Mouse (Mus musculus) liver, embryonic 14.5 days (tissue): ENCODE measurements around the gene Ankrd39. TPM values are rescaled to one million over a fixed set of nuclear protein-coding genes. Genes with fewer than 3 reads are reported as not detected.

Experiments
- ATAC-seq: fragments of 200-750 bp; cut with Nextera tagmentation; 2 replicates; pipeline ENCODE4 v1.8.0; 2017; ENCODE audit warnings: moderate number of reproducible peaks, mild to moderate bottlenecking, moderate library complexity; ENCODE audit not compliant: insufficient read depth
- DNase-seq, 3 experiments: peaks; one replicate each; pipeline ENCODE4 v3.0.0-alpha.2; 2012 to 2013; ENCODE audit warnings: low read depth in 3 of 3, low spot score in 3 of 3
- H3K27ac ChIP-seq: fragments of 300-500 bp; sonication (generic); 2 replicates; pipeline ENCODE4 v1.5.1; 2014; ENCODE audit warnings: moderate library complexity, mild to moderate bottlenecking, control low read depth, inconsistent platforms
- H3K27me3 ChIP-seq: fragments of 300-500 bp; sonication (generic); 2 replicates; pipeline ENCODE4 v1.6.1; 2014; ENCODE audit warnings: mild to moderate bottlenecking, low read length, moderate library complexity; ENCODE audit not compliant: control insufficient read depth, insufficient read depth
- H3K36me3 ChIP-seq: fragments of 300-500 bp; sonication (generic); replicated peaks from 2 replicates; pipeline ENCODE4 v1.6.1; 2014; ENCODE audit warnings: low read depth; ENCODE audit not compliant: control insufficient read depth, insufficient read depth
- H3K4me1 ChIP-seq, 2 experiments: fragments of 200-500 bp in 1 of 2; fragments of 300-500 bp in 1 of 2; sonication (generic) in 1 of 2; replicated peaks; 2 replicates each; pipeline ENCODE4 v1.6.1; 2012 to 2014; ENCODE audit warnings: antibody characterized with exemption in 1 of 2, inconsistent platforms in 1 of 2, low read length in 1 of 2; ENCODE audit not compliant: control insufficient read depth in 2 of 2, insufficient read depth in 2 of 2
- H3K4me2 ChIP-seq: fragments of 300-500 bp; sonication (generic); 2 replicates; pipeline ENCODE4 v1.6.1; 2014; ENCODE audit warnings: low read depth, mild to moderate bottlenecking, control low read depth, moderate library complexity
- H3K4me3 ChIP-seq, 2 experiments: fragments of 200-500 bp in 1 of 2; fragments of 300-500 bp in 1 of 2; sonication (generic) in 1 of 2; 2 replicates each; pipeline ENCODE4 v1.5.1; 2012 to 2014; ENCODE audit warnings: low read depth in 2 of 2, low read length in 2 of 2, mild to moderate bottlenecking in 2 of 2, control low read depth in 1 of 2, inconsistent platforms in 1 of 2, moderate library complexity in 1 of 2; ENCODE audit not compliant: insufficient read depth in 1 of 2
- H3K9ac ChIP-seq: fragments of 300-500 bp; sonication (generic); replicated peaks from 2 replicates; pipeline ENCODE4 v1.6.1; 2014; ENCODE audit warnings: mild to moderate bottlenecking, control low read depth, moderate library complexity
- H3K9me3 ChIP-seq: fragments of 300-500 bp; sonication (generic); 2 replicates; pipeline ENCODE4 v1.6.1; 2016; ENCODE audit warnings: low read length, mixed read lengths; ENCODE audit not compliant: control insufficient read depth
- CTCF ChIP-seq: IDR thresholded peaks from 2 replicates; pipeline ENCODE4 v1.5.1; 2016; ENCODE audit warnings: antibody characterized with exemption, low read depth, control low read depth
- EP300 ChIP-seq: IDR thresholded peaks from 2 replicates; pipeline ENCODE4 v1.6.1; 2016; ENCODE audit warnings: antibody characterized with exemption, low read depth
- WGBS: fragments of 180-500 bp; shearing (Covaris S2); extraction: QIAGEN DNeasy Blood & Tissue Kit; methylation state at CpG from one replicate; pipeline ENCODE4 v1.1.7; 2014; ENCODE audit not compliant: insufficient replicate concordance; 5-methylcytosine and 5-hydroxymethylcytosine counted together
- polyA plus RNA-seq, 2 experiments: library from polyadenylated mRNA; depleted of rRNA in 1 of 2; stranded (reverse) in 1 of 2; unstranded in 1 of 2; fragments of >200 nt; fragmentation: Nextera tagmentation in 1 of 2; extraction: Ambion mirVana in 1 of 2; gene quantifications; 2 replicates each; pipeline versions ENCODE4 v1.2.1 to v1.2.3; 2012 to 2014

Ankrd39 gene
- polyA plus RNA-seq, 2 experiments = 3.5 to 5.1 TPM

DNA sequence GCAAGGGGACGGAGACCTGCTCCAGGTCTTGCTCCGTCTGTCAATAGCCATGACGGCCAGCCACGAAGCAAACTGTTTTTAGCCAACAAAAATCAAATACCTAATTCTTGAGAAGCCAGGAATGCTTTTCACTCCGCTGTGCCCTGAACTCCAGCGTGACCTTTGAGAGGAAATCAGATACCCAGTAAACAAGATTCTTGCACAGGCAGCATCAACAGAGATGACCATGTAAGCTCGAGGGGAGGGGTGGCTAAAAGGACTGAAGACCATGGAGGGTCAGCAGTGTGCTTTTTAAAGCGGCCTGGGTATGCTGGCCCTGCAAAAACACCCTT is 10.9 kb downstream of the Ankrd39 start:
- H3K4me3 ChIP-seq = no peak overlapping the region
- no peaks in the 10 kb centered on the region for H3K27me3 ChIP-seq
- H3K36me3 ChIP-seq = no peaks in the 10 kb centered on the region
- no peaks in the 10 kb centered on the region for H3K9me3 ChIP-seq
- H3K27ac ChIP-seq = no peak overlapping the region
- no peaks in the 10 kb centered on the region; a peak in 1 of 4 replicates for H3K4me1 ChIP-seq
- no peak overlapping the region for H3K4me2 ChIP-seq
- TF ChIP-seq EP300 (no peak), CTCF (no peak)
- 64% methylated on average over 8 of the region's 8 CpGs for WGBS
- DNase-seq = no peak
- no peak overlapping the region for H3K9ac ChIP-seq
- no peak for ATAC-seq

DNA sequence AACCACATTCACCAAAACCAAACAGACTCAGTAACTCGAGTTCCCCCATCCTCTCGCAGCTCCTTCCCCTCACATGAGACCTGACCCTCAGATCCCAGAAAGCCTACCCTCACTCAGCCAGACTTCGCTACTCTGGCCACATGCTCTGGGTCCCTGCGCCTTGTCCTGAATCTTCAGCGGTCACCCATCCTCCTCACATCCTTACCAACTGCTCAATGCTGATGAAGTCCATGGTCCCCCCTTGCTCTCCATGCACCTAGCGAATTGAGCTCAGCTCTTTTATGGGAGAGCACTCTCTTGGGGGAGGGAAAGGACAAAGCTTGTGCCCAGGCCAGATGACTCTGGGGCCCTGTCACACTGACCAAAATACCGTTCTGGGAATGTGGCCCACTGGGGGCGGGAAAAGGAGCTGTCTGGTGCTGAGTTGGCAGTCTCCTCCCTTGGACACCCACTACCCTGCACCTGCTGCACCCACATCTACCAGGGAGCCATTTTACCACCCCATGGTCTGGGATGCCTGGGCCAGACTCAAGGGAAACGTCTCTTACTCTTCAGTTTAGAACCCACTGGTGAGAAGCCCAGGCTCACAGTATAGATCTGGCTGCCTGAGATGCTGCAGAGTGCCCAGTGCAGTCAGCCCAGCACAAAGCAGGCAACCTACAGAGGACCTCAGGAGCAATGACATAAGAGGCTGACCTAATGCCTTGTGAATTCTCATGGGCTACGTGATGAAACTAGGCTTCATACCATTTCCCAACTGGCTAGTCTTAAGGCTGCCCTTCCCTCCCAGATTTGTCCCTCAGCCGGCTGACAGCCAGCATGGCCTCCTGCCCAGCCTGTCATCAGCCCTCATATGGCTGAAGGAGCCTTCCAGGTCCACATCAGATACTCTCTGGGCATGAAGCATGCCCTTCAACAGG is 11.5 kb downstream of the Ankrd39 start:
- no peak overlapping the region for H3K27ac ChIP-seq
- no peaks in the 10 kb centered on the region for H3K27me3 ChIP-seq
- no peaks in the 10 kb centered on the region for H3K9me3 ChIP-seq
- no peaks in the 10 kb centered on the region for H3K36me3 ChIP-seq
- no peak overlapping the region for H3K4me2 ChIP-seq
- H3K4me3 ChIP-seq = no peak overlapping the region
- no peaks in the 10 kb centered on the region; a peak in 1 of 4 replicates for H3K4me1 ChIP-seq
- no peak for TF ChIP-seq EP300
- no peak for TF ChIP-seq CTCF
- 69% methylated on average over 11 of the region's 11 CpGs for WGBS
- no peak overlapping the region for H3K9ac ChIP-seq
- ATAC-seq (no peak), DNase-seq (no peak)

DNA sequence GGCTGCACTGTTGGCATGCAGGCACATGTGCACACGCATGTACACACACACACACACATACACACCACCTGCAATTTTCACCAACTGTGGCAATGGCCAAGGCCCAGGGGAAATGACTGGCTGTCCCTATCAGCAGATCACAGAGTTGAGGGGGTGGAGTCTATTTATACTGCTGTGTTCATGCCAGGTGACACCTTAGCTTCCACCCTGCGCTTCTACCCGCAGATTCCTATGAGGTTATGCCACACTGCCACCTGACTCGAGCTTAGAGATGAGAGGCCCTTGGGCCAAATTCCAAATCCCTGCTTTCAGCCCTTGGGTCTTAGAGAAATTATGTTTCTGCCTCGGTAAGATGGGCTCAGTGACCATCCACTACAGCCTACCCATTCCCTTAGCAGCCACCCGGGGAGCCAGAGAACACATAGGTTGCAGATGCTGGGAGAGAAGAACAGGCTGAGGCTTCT is 12.6 kb downstream of the Ankrd39 start:
- no peak for ATAC-seq
- Histone ChIP-seq H3K9me3 (no peaks in the 10 kb centered on the region), H3K9ac (no peak overlapping the region), H3K4me1 (no peaks in the 10 kb centered on the region; a peak in 1 of 4 replicates), H3K4me3 (no peak overlapping the region), H3K4me2 (no peak overlapping the region), H3K27ac (no peak overlapping the region), H3K36me3 (no peaks in the 10 kb centered on the region), H3K27me3 (no peaks in the 10 kb centered on the region)
- no peak for DNase-seq
- 55% methylated on average over 6 of the region's 6 CpGs for WGBS
- TF ChIP-seq EP300 = no peak
- no peak for TF ChIP-seq CTCF

DNA sequence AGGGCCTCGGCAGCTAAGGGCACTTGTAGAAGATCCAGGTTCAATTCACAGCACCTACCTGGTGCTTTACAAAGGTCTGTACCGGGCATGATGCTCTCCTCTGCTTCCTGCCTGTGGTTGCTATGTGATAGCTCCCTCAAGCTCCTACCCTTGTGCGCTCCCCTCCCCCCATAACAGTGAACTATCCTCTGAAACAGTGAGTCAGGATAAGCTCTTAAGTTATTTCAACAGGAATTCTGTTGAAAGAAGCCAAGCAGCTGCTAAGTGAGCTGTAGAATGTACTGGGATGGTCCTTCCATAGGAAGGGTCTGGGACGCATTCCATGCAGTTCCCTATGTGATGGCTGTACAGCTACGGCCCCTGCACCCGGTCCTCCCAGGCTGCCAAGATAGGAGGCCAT is 13.7 kb downstream of the Ankrd39 start:
- H3K27ac ChIP-seq = no peak overlapping the region
- H3K4me2 ChIP-seq = no peak overlapping the region
- TF ChIP-seq EP300 = no peak
- TF ChIP-seq CTCF = no peak
- H3K36me3 ChIP-seq = no peaks in the 10 kb centered on the region
- no peak for DNase-seq
- H3K4me1 ChIP-seq = no peaks in the 10 kb centered on the region
- no peak overlapping the region for H3K9ac ChIP-seq
- no peak overlapping the region for H3K4me3 ChIP-seq
- ATAC-seq = no peak
- WGBS = 73% methylated on average over 6 of the region's 6 CpGs
- no peaks in the 10 kb centered on the region for H3K9me3 ChIP-seq
- H3K27me3 ChIP-seq = no peaks in the 10 kb centered on the region

DNA sequence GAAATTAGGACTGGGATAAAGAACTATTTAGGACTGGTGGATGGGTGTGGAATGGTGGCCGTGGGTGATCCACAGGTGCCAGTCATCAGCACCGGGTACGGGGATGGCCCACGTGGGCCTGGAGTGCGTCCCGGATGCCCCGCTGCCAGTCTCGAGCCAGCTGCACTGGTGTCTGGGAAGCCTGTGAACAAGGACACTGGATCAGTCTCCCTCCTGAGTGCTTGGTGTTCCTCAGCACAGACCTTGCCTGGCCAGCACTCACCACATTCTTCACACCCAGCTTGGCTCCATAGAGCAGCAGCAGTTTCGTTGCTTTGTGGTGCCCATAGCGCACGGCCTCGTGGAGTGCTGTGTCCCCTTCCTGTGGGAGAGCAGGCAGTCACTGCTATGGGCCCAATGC is 15.8 kb downstream of the Ankrd39 start:
- no peak for DNase-seq
- WGBS = 80% methylated on average over 12 of the region's 12 CpGs
- no peaks in the 10 kb centered on the region for H3K9me3 ChIP-seq
- H3K9ac ChIP-seq = no peak overlapping the region
- no peak for ATAC-seq
- H3K4me2 ChIP-seq = no peak overlapping the region
- no peak overlapping the region for H3K27ac ChIP-seq
- H3K4me3 ChIP-seq = no peak overlapping the region
- H3K27me3 ChIP-seq = no peaks in the 10 kb centered on the region
- no peaks in the 10 kb centered on the region for H3K36me3 ChIP-seq
- TF ChIP-seq EP300 = no peak
- TF ChIP-seq CTCF = no peak
- no peaks in the 10 kb centered on the region for H3K4me1 ChIP-seq
